Mouse (Mus musculus) neural tube, postnatal 0 days (tissue): ENCODE results near the gene Ogfod1. TPM values are rescaled to one million over a fixed set of nuclear protein-coding genes. Genes with fewer than 3 reads are reported as not detected.

Experiments used
- polyA plus RNA-seq: library from polyadenylated mRNA; unstranded; fragments of >200 nt; fragmentation: Nextera tagmentation; extraction: Ambion mirVana; gene quantifications from 2 replicates; pipeline ENCODE4 v1.2.1, GENCODE M21; 2015

Ogfod1 gene
- 10.9 and 11.9 TPM in 2 replicates for polyA plus RNA-seq

GRCm38 (mm10) chr8:94036944-94037524 is at the start of gene Ogfod1, which contains the start of gene Nudt21:
TSS of gene Ogfod1 (plus strand) at chr8:94037198.
TSS of gene Nudt21 (minus strand) at chr8:94037031.

DNA sequence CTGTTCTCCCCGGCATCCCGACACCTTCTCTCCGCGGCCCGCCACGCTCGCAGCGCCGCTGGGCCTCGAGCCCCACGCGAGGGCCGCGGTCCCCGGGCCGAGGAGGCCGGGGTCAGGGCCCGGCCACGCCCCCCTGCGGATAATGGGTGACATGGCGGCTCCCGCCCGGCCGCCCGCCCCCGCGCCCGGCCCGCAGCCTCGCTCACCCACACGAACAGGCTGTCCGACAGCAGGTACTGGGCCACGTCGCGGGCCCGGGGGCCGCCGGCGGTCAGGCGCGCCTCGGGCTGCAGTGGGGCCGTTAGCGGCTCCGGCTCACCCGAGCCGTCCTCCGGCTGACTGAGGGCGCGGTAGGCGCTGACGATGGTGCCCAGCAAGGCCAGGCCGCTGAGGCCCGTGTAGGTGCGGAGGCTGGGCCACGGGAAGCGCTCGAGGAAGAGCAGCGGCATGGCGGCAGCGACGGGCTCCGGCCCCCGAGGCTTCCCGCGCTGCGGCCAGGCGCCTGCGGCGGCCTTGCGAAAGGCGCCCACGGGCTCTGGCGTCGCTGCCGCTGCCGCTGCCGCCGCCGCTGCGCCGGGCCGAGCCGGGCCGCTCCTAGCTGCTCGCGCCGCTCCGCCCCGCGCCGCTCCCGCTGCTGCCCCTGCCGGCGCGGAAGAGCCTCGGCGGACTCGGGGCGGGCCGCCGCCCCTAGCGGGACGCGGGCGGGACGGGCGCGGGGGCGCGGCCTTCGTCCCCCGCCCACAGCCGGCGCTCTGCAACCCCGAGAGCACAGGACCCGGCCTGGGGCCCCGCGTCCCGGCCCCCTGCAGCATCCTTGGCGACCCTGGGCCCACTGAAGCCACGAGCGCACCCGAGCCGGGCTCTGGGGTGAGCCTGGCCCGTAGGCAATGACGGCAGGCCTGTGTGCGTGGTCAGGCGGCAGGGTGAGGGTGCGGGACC is 24.7 kb upstream of the Ogfod1 start, which contains the start of gene Amfr:
Amfr (minus strand) TSS at position 830 of the 939 bp plus-strand sequence.

GRCm38 (mm10) chr8:94098081-94098974 is 61.3 kb downstream of the Ogfod1 start, which contains the start of gene Bbs2:
TSS of gene Bbs2 (minus strand) at chr8:94098928.

Other genes starting within 250 kb of the Ogfod1 start
- gene Gnao1, start 227.2 kb upstream of the Ogfod1 start, polyA plus RNA-seq = 248 and 266 TPM in 2 replicates
- 91.0 and 94.7 TPM in 2 replicates for gene Amfr, start 24.4 kb upstream of the Ogfod1 start, polyA plus RNA-seq
- 73.3 and 85.1 TPM in 2 replicates for gene Nudt21, start 167 bp upstream of the Ogfod1 start, polyA plus RNA-seq
- gene Bbs2, start 61.7 kb downstream of the Ogfod1 start, polyA plus RNA-seq = 13.0 and 16.5 TPM in 2 replicates
- not detected in 2 replicates for gene Mt4, start 100.0 kb downstream of the Ogfod1 start, polyA plus RNA-seq
- gene Mt3, start 115.4 kb downstream of the Ogfod1 start, polyA plus RNA-seq = 623 and 627 TPM in 2 replicates
- gene Mt2, start 135.5 kb downstream of the Ogfod1 start, polyA plus RNA-seq = 227 and 238 TPM in 2 replicates
- 869 and 1,015 TPM in 2 replicates for gene Mt1, start 141.9 kb downstream of the Ogfod1 start, polyA plus RNA-seq
- 34.2 and 36.5 TPM in 2 replicates for gene Nup93, start 177.4 kb downstream of the Ogfod1 start, polyA plus RNA-seq